Mouse (Mus musculus) thymus, adult 2 months (tissue): Measurements from ENCODE around the gene Sigirr.

ENCODE experiments used
- CTCF ChIP-seq: fragments of 200-500 bp; IDR thresholded peaks from 2 replicates; pipeline ENCODE4 v1.5.1; 2012; ENCODE audit warnings: mild to moderate bottlenecking, control low read depth, low read length, moderate library complexity, borderline replicate concordance; ENCODE audit not compliant: control insufficient read depth, poor library complexity, insufficient read depth; ENCODE audit errors: extremely low read depth
- POLR2A ChIP-seq: fragments of 200-500 bp; IDR thresholded peaks from 2 replicates; pipeline ENCODE4 v1.6.1; 2012; ENCODE audit warnings: mild to moderate bottlenecking, low read length, control low read depth, moderate library complexity; ENCODE audit not compliant: control insufficient read depth, poor library complexity, insufficient read depth; ENCODE audit errors: extremely low read depth

GRCm38 (mm10) chr7:141058601-141059341, 41.6 kb downstream of the Sigirr start:
- no peak for TF ChIP-seq CTCF
- no peak for TF ChIP-seq POLR2A
